Comparison of ENCODE assay signal across 16 mouse cellular contexts in the genomic region with DNA sequence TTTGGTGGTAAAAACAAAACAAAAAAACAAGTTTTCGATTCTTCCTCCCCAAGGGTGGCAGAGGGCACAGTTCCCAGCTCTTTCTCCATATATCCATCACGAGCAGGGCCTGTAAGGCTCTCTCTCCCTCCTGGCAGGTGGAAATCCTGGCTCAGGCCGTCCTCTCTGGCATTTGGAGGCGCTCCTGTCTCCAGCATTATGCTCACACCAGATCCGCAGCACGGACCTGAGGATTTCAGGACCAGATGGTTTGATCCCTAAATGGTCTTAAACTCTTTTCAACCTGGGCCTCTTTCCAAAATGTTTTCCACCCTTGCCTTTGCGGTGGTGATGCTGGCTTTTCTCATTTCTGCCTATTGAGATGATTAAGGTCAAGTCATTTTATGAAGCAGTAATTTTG. TPM values are rescaled to one million over a fixed set of nuclear protein-coding genes. Genes with fewer than 3 reads are reported as not detected.
DNase-seq lines count a peak whose midpoint lies in the region; ATAC-seq and TF ChIP-seq lines count a peak whose summit lies in the region.
"Had no signal": no experiment of that assay in that cellular context is flagged by ENCODE, and none has a peak within 500 bp of the region (broad histone marks: within the 10 kb centered on the region; RNA-seq: fewer than 3 reads in every experiment).

No protein-coding gene starts in this region.

- WGBS in embryonic facial prominence, embryonic 14.5 days = 55% methylated on average over 7 of the region's 7 CpGs
- 80% methylated on average over 7 of the region's 7 CpGs for WGBS in embryonic facial prominence, embryonic 10.5 days
- 72% methylated on average over 7 of the region's 7 CpGs for WGBS in kidney, embryonic 14.5 days
- WGBS in limb, embryonic 14.5 days = 23% methylated on average over 7 of the region's 7 CpGs

- peak; percentile 50 for DNase-seq in embryonic facial prominence, embryonic 14.5 days (ENCODE audit: low spot score)
- DNase-seq in embryonic facial prominence, embryonic 10.5 days (ENCODE audit: low spot score) = no peak
- no peak for DNase-seq in kidney, postnatal 14 days
- DNase-seq in cerebellum, adult 18-20 months = peak; percentile 84 to 94
- peak; percentile 73 for DNase-seq in limb, embryonic 14.5 days (ENCODE audit: low spot score)
- DNase-seq in heart, postnatal 4 days = no peak
- DNase-seq in layer of hippocampus, adult 18-20 months (ENCODE audit: low spot score in 2 of 2) = no peak
- DNase-seq: heart, adult 18-20 months; kidney, postnatal 4 days had no signal

- no peaks in the 10 kb centered on the region for H3K27me3 ChIP-seq in embryonic facial prominence, embryonic 14.5 days (replicated peaks; ENCODE audit: control insufficient read depth, insufficient read depth, low read length)
- 0 out of 2 replicates have a peak, but pooled peaks cover 3% of the 10 kb centered on the region for H3K27me3 ChIP-seq in embryonic facial prominence, embryonic 10.5 days (replicated peaks; ENCODE audit: low read depth, poor library complexity, severe bottlenecking)
- H3K27me3 ChIP-seq in kidney, embryonic 14.5 days (ENCODE audit: control insufficient read depth, insufficient read depth, low read length) = no peaks in the 10 kb centered on the region
- H3K27me3 ChIP-seq in limb, embryonic 14.5 days (ENCODE audit: control insufficient read depth, insufficient read depth, low read length) = peaks cover 6% of the 10 kb centered on the region; the same call in 1 of the 2 replicates
- H3K27me3 ChIP-seq: liver, embryonic 12.5 days had no signal

- no peak overlapping the region; the same call in 1 of the 2 replicates for H3K4me2 ChIP-seq in embryonic facial prominence, embryonic 14.5 days (ENCODE audit: low read depth, low read length)
- H3K4me2 ChIP-seq in kidney, embryonic 14.5 days (replicated peaks; ENCODE audit: low read depth, low read length) = no peak overlapping the region
- H3K4me2 ChIP-seq in limb, embryonic 14.5 days (replicated peaks; ENCODE audit: low read depth, low read length, severe bottlenecking) = no peak overlapping the region
- H3K4me2 ChIP-seq: liver, embryonic 12.5 days had no signal

- TF ChIP-seq POLR2A in limb, embryonic 14.5 days (IDR thresholded peaks at IDR 0.05; ENCODE audit: borderline replicate concordance, extremely low read depth, insufficient read depth, insufficient read length) = no peak

- no peaks in the 10 kb centered on the region for H3K36me3 ChIP-seq in embryonic facial prominence, embryonic 14.5 days (ENCODE audit: control insufficient read depth, insufficient read depth, low read length)
- no peaks in the 10 kb centered on the region for H3K36me3 ChIP-seq in embryonic facial prominence, embryonic 10.5 days (replicated peaks)
- no peaks in the 10 kb centered on the region for H3K36me3 ChIP-seq in kidney, embryonic 14.5 days (ENCODE audit: control insufficient read depth, insufficient read depth, low read length)
- no peaks in the 10 kb centered on the region for H3K36me3 ChIP-seq in limb, embryonic 14.5 days (ENCODE audit: control insufficient read depth, insufficient read depth, low read length)
- H3K36me3 ChIP-seq: liver, embryonic 12.5 days had no signal

- no peak overlapping the region for H3K4me3 ChIP-seq in embryonic facial prominence, embryonic 14.5 days (ENCODE audit: low read depth, low read length)
- H3K4me3 ChIP-seq in embryonic facial prominence, embryonic 10.5 days = no peak overlapping the region
- no peak overlapping the region for H3K4me3 ChIP-seq in kidney, embryonic 14.5 days (ENCODE audit: low read length)
- no peak overlapping the region for H3K4me3 ChIP-seq in limb, embryonic 14.5 days (replicated peaks; ENCODE audit: low read length)
- H3K4me3 ChIP-seq: liver, embryonic 12.5 days; myocyte had no signal

- peak overlapping the region; percentile 33; the same call in 1 of the 2 replicates for H3K27ac ChIP-seq in embryonic facial prominence, embryonic 14.5 days (replicated peaks; ENCODE audit: low read depth, low read length)
- H3K27ac ChIP-seq in embryonic facial prominence, embryonic 10.5 days (replicated peaks) = no peak overlapping the region
- H3K27ac ChIP-seq in kidney, embryonic 14.5 days (ENCODE audit: low read depth, low read length) = peak overlapping the region; percentile 19; the same call in 1 of the 2 replicates
- no peak overlapping the region for H3K27ac ChIP-seq in limb, embryonic 14.5 days (replicated peaks; ENCODE audit: low read depth, low read length)
- H3K27ac ChIP-seq: liver, embryonic 12.5 days had no signal

- no peak for ATAC-seq in embryonic facial prominence, embryonic 14.5 days (ENCODE audit: low read depth)
- no peak for ATAC-seq in kidney, embryonic 14.5 days (ENCODE audit: low FRiP score, low TSS enrichment)
- no peak for ATAC-seq in limb, embryonic 14.5 days (ENCODE audit: low FRiP score, low read depth)
- ATAC-seq: liver, embryonic 12.5 days had no signal

- no peaks in the 10 kb centered on the region for H3K9me3 ChIP-seq in embryonic facial prominence, embryonic 14.5 days (ENCODE audit: control insufficient read depth, low read length)
- H3K9me3 ChIP-seq in embryonic facial prominence, embryonic 10.5 days = no peaks in the 10 kb centered on the region
- H3K9me3 ChIP-seq in kidney, embryonic 14.5 days (ENCODE audit: control insufficient read depth, low read length) = no peaks in the 10 kb centered on the region
- no peaks in the 10 kb centered on the region for H3K9me3 ChIP-seq in limb, embryonic 14.5 days (ENCODE audit: control insufficient read depth, low read length)
- H3K9me3 ChIP-seq: liver, embryonic 12.5 days had no signal

- no peak overlapping the region for H3K9ac ChIP-seq in embryonic facial prominence, embryonic 14.5 days (ENCODE audit: low read depth, low read length)
- no peak overlapping the region for H3K9ac ChIP-seq in kidney, embryonic 14.5 days (ENCODE audit: low read depth, low read length)
- no peak overlapping the region for H3K9ac ChIP-seq in limb, embryonic 14.5 days (ENCODE audit: low read depth, low read length, severe bottlenecking)
- H3K9ac ChIP-seq: liver, embryonic 12.5 days had no signal

- H3K4me1 ChIP-seq in embryonic facial prominence, embryonic 14.5 days (ENCODE audit: control insufficient read depth, insufficient read depth, low read length) = peaks cover 23% of the 10 kb centered on the region
- no peaks in the 10 kb centered on the region for H3K4me1 ChIP-seq in embryonic facial prominence, embryonic 10.5 days
- peaks cover 22% of the 10 kb centered on the region for H3K4me1 ChIP-seq in kidney, embryonic 14.5 days (ENCODE audit: control insufficient read depth, insufficient read depth, low read length)
- H3K4me1 ChIP-seq in limb, embryonic 14.5 days (ENCODE audit: control insufficient read depth, insufficient read depth, low read length) = peaks cover 69% of the 10 kb centered on the region
- H3K4me1 ChIP-seq: liver, embryonic 12.5 days had no signal

RNA-seq across cellular contexts. Expression of a gene that starts 7.5 kb away (rescaled TPM):
- polyA plus RNA-seq in embryonic facial prominence, embryonic 14.5 days (2014; fragmentation: Nextera tagmentation; extraction: Ambion mirVana) = 0.29 and 0.62 TPM in 2 replicates
- not detected in 2 replicates for polyA plus RNA-seq in embryonic facial prominence, embryonic 10.5 days (2016; fragmentation: Nextera tagmentation; extraction: Ambion mirVana)
- polyA plus RNA-seq in kidney, embryonic 14.5 days (2014; fragmentation: Nextera tagmentation; extraction: Ambion mirVana) = 0.37 TPM in 1 of 2 replicates, not detected in the other
- polyA plus RNA-seq in limb, embryonic 14.5 days (2012; rRNA removed) = 0.15 and 0.39 TPM in 2 replicates
- polyA plus RNA-seq in limb, embryonic 14.5 days (2014; fragmentation: Nextera tagmentation; extraction: Ambion mirVana) = not detected in 2 replicates
- total RNA-seq in heart, postnatal 4 days (2021) = under 1 TPM in 1 of 2 experiments, not detected in 1; 0.45 TPM
- not detected for total RNA-seq in layer of hippocampus, adult 18-20 months (2021)
- total RNA-seq: heart, adult 18-20 months had no signal
- polyA plus RNA-seq: heart, embryonic 16.5 days; intestine, embryonic 14.5 days; liver, embryonic 12.5 days; lung, embryonic 16.5 days; myocyte; stomach, embryonic 14.5 days had no signal

Comparison
In these comparisons a context has a peak if more than half of its experiments do, and no peak if none do; other contexts are left out.
1. DNase-seq: peak in embryonic facial prominence, embryonic 14.5 days (single experiment), cerebellum, adult 18-20 months (2 of 2) and limb, embryonic 14.5 days (single experiment); none in embryonic facial prominence, embryonic 10.5 days (single experiment), kidney, postnatal 14 days (single experiment), heart, postnatal 4 days (single experiment) and layer of hippocampus, adult 18-20 months (0 of 2).
2. H3K27ac ChIP-seq: peak in embryonic facial prominence, embryonic 14.5 days (single experiment) and kidney, embryonic 14.5 days (single experiment); none in embryonic facial prominence, embryonic 10.5 days (single experiment) and limb, embryonic 14.5 days (single experiment).